Mouse (Mus musculus): Measurements from ENCODE around the gene Prdm1. TPM values are rescaled to one million over a fixed set of nuclear protein-coding genes. Genes with fewer than 3 reads are reported as not detected.
A peak's percentile ranks its signal among the peaks of the same experiment; 100 is the strongest.

Prdm1 gene
- polyA plus RNA-seq, 1 experiment, result 1.7 TPM

- 64% methylated on average over 14 of the region's 14 CpGs for WGBS
- TF ChIP-seq CTCF (IDR thresholded peaks at IDR 0.05; ENCODE audit: borderline replicate concordance, control insufficient read depth, extremely low read depth, insufficient read depth, low read length, poor library complexity) (no peak), POLR2A (IDR thresholded peaks at IDR 0.05; ENCODE audit: control insufficient read depth, extremely low read depth, insufficient read depth, low read length, poor library complexity) (no peak)
- peak; percentile 27 for DNase-seq
- Histone ChIP-seq H3K27me3 (ENCODE audit: control insufficient read depth, insufficient read depth, low read length) (no peaks in the 10 kb centered on the region), H3K36me3 (ENCODE audit: control insufficient read depth, insufficient read depth, low read length) (no peaks in the 10 kb centered on the region), H3K27ac (ENCODE audit: control insufficient read depth, insufficient read depth, low read length) (peak overlapping the region; percentile 83), H3K4me3 (ENCODE audit: control insufficient read depth, insufficient read depth, low read length) (peak overlapping the region; percentile 28), H3K4me1 (replicated peaks; ENCODE audit: control insufficient read depth, insufficient read depth, low read length) (peaks cover 23% of the 10 kb centered on the region)
These were observed 80.7 kb downstream of the Prdm1 start for GRCm38 (mm10) chr10:44447406-44448139.

- H3K4me1 ChIP-seq (replicated peaks; ENCODE audit: control insufficient read depth, insufficient read depth, low read length), result peaks cover 23% of the 10 kb centered on the region
- H3K36me3 ChIP-seq (ENCODE audit: control insufficient read depth, insufficient read depth, low read length), result no peaks in the 10 kb centered on the region
- no peak overlapping the region for H3K4me3 ChIP-seq (ENCODE audit: control insufficient read depth, insufficient read depth, low read length)
- no peak for DNase-seq
- 97% methylated on average over 10 of the region's 10 CpGs for WGBS
- no peaks in the 10 kb centered on the region for H3K27me3 ChIP-seq (ENCODE audit: control insufficient read depth, insufficient read depth, low read length)
- H3K27ac ChIP-seq (ENCODE audit: control insufficient read depth, insufficient read depth, low read length), result no peak overlapping the region
- no peak for TF ChIP-seq POLR2A (IDR thresholded peaks at IDR 0.05; ENCODE audit: control insufficient read depth, extremely low read depth, insufficient read depth, low read length, poor library complexity)
- no peak for TF ChIP-seq CTCF (IDR thresholded peaks at IDR 0.05; ENCODE audit: borderline replicate concordance, control insufficient read depth, extremely low read depth, insufficient read depth, low read length, poor library complexity)
These were observed 81.3 kb downstream of the Prdm1 start for GRCm38 (mm10) chr10:44447001-44447400.

DNA sequence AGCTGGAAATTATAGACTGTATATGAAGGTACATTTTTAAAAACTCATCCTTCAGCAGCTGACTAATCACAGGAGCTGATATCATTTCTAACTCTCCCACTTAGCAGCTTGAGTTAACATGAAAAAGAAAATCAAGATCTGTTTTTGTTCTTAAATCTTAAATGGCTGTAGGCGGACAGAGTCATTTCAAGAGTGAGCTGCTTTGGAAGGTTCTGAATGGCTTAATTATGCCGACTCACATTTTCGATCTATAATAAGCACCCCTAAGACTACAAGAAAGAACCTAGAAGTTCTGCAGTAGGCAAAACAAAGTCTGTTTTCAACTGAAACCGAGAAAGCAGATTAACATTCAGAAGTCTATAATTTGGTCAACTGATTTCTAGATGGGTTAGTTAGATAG is 83.9 kb downstream of the Prdm1 start:
- 86% methylated on average over 4 of the region's 4 CpGs for WGBS
- TF ChIP-seq CTCF (IDR thresholded peaks at IDR 0.05; ENCODE audit: borderline replicate concordance, control insufficient read depth, extremely low read depth, insufficient read depth, low read length, poor library complexity), result no peak
- no peak for TF ChIP-seq POLR2A (IDR thresholded peaks at IDR 0.05; ENCODE audit: control insufficient read depth, extremely low read depth, insufficient read depth, low read length, poor library complexity)

DNA sequence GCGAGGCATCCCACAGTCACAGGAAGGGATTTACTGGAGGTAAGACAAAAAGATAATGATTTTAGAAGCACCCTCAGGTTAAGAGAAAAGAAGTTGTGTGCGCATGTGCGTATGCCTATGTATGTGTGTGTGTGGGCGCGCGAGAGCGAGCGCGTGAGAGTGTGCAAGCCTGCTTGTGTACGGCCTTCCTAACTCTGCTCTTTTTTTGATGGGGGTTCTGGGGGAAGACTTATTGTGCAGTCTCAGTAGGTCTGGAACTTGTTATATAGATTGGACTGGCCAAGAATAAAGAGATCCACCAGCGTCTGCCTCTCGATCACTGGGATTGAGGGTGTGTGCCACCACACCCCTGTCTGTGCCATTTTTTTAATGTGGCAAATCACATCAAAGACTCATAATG is 84.6 kb downstream of the Prdm1 start:
- H3K27me3 ChIP-seq (ENCODE audit: control insufficient read depth, insufficient read depth, low read length), result no peaks in the 10 kb centered on the region
- no peak overlapping the region for H3K27ac ChIP-seq (ENCODE audit: control insufficient read depth, insufficient read depth, low read length)
- no peaks in the 10 kb centered on the region for H3K36me3 ChIP-seq (ENCODE audit: control insufficient read depth, insufficient read depth, low read length)
- DNase-seq, result no peak
- peaks cover 17% of the 10 kb centered on the region for H3K4me1 ChIP-seq (replicated peaks; ENCODE audit: control insufficient read depth, insufficient read depth, low read length)
- 73% methylated on average over 12 of the region's 12 CpGs for WGBS
- no peak overlapping the region for H3K4me3 ChIP-seq (ENCODE audit: control insufficient read depth, insufficient read depth, low read length)
- no peak for TF ChIP-seq POLR2A (IDR thresholded peaks at IDR 0.05; ENCODE audit: control insufficient read depth, extremely low read depth, insufficient read depth, low read length, poor library complexity)
- no peak for TF ChIP-seq CTCF (IDR thresholded peaks at IDR 0.05; ENCODE audit: borderline replicate concordance, control insufficient read depth, extremely low read depth, insufficient read depth, low read length, poor library complexity)

More for the DNA sequence above, 83.9 kb downstream of the Prdm1 start:
- DNase-seq, result no peak
- H3K27me3 ChIP-seq (ENCODE audit: control insufficient read depth, insufficient read depth, low read length), result no peaks in the 10 kb centered on the region
- no peak overlapping the region for H3K27ac ChIP-seq (ENCODE audit: control insufficient read depth, insufficient read depth, low read length)
- H3K36me3 ChIP-seq (ENCODE audit: control insufficient read depth, insufficient read depth, low read length), result no peaks in the 10 kb centered on the region
- H3K4me1 ChIP-seq (replicated peaks; ENCODE audit: control insufficient read depth, insufficient read depth, low read length), result peaks cover 20% of the 10 kb centered on the region
- no peak overlapping the region for H3K4me3 ChIP-seq (ENCODE audit: control insufficient read depth, insufficient read depth, low read length)

GRCm38 (mm10) chr10:44439732-44440131 is 88.6 kb downstream of the Prdm1 start:
- no peak overlapping the region for H3K4me3 ChIP-seq (ENCODE audit: control insufficient read depth, insufficient read depth, low read length)
- TF ChIP-seq CTCF (IDR thresholded peaks at IDR 0.05; ENCODE audit: borderline replicate concordance, control insufficient read depth, extremely low read depth, insufficient read depth, low read length, poor library complexity) (no peak), POLR2A (IDR thresholded peaks at IDR 0.05; ENCODE audit: control insufficient read depth, extremely low read depth, insufficient read depth, low read length, poor library complexity) (no peak)
- H3K36me3 ChIP-seq (ENCODE audit: control insufficient read depth, insufficient read depth, low read length), result no peaks in the 10 kb centered on the region
- H3K27me3 ChIP-seq (ENCODE audit: control insufficient read depth, insufficient read depth, low read length), result no peaks in the 10 kb centered on the region; the same call in 1 of the 2 replicates
- 99% methylated on average over 11 of the region's 11 CpGs for WGBS
- H3K27ac ChIP-seq (ENCODE audit: control insufficient read depth, insufficient read depth, low read length), result no peak overlapping the region
- H3K4me1 ChIP-seq (replicated peaks; ENCODE audit: control insufficient read depth, insufficient read depth, low read length), result 0 out of 2 replicates have a peak, but pooled peaks cover 3% of the 10 kb centered on the region
- DNase-seq, result no peak

GRCm38 (mm10) chr10:44437614-44438013 is 90.7 kb downstream of the Prdm1 start:
- DNase-seq, result no peak
- H3K4me3 ChIP-seq (ENCODE audit: control insufficient read depth, insufficient read depth, low read length), result no peak overlapping the region
- no peaks in the 10 kb centered on the region for H3K36me3 ChIP-seq (ENCODE audit: control insufficient read depth, insufficient read depth, low read length)
- H3K4me1 ChIP-seq (replicated peaks; ENCODE audit: control insufficient read depth, insufficient read depth, low read length), result no peaks in the 10 kb centered on the region
- no peak overlapping the region for H3K27ac ChIP-seq (ENCODE audit: control insufficient read depth, insufficient read depth, low read length)
- 42% methylated on average over 1 of the region's 1 CpGs for WGBS
- TF ChIP-seq CTCF (IDR thresholded peaks at IDR 0.05; ENCODE audit: borderline replicate concordance, control insufficient read depth, extremely low read depth, insufficient read depth, low read length, poor library complexity) (no peak), POLR2A (IDR thresholded peaks at IDR 0.05; ENCODE audit: control insufficient read depth, extremely low read depth, insufficient read depth, low read length, poor library complexity) (no peak)
- no peaks in the 10 kb centered on the region; the same call in 1 of the 2 replicates for H3K27me3 ChIP-seq (ENCODE audit: control insufficient read depth, insufficient read depth, low read length)

All from thymus, adult 2 months (tissue).